Mouse (Mus musculus) testis, adult 2 months (tissue): ENCODE measurements at regions not wholly inside any gene's neighbourhood (a gene's known extent, or its start where the extent isn't known, plus 50 kb on each side); places are given as distances from the start of the nearest gene placed in this dataset.

ENCODE experiments used
- CTCF ChIP-seq: fragments of 200-500 bp; IDR thresholded peaks from 2 replicates; pipeline ENCODE4 v1.5.1; 2012; ENCODE audit warnings: low read depth, mild to moderate bottlenecking, inconsistent platforms, low read length, moderate library complexity; ENCODE audit not compliant: control insufficient read depth, insufficient read depth, insufficient replicate concordance
- POLR2A ChIP-seq: fragments of 200-500 bp; IDR thresholded peaks from 2 replicates; pipeline ENCODE4 v1.6.1; 2012; ENCODE audit warnings: low read depth, mild to moderate bottlenecking, inconsistent platforms, low read length, moderate library complexity; ENCODE audit not compliant: control insufficient read depth

DNA sequence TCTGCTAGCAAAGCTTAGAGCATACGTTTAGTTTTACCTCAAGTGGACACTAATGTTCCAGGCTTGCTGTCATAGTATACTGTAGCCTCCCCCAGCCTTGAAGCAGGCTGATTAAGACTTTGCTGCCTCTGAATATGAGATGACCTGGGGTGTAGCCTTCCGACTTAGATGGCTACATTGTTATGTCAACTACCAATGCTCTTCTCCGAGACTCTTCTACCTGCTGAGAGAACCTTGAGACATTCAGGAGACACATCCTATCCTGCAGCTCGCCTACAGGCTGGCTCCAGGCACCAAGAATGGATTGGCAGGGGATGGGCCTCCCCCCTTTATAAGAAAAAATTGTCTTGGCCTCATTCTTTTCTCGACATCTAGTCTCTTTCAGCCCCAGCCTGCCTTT, 379.0 kb upstream of the Ptger4 start:
- TF ChIP-seq CTCF (no peak), POLR2A (no peak)
